Mouse (Mus musculus) layer of hippocampus, postnatal 25 days (tissue): ENCODE data around the gene Pttg1. TPM values are rescaled to one million over a fixed set of nuclear protein-coding genes. Genes with fewer than 3 reads are reported as not detected.
A peak's percentile ranks its signal among the peaks of the same experiment; 100 is the strongest.

ENCODE experiments used
- DNase-seq, 2 experiments: peaks; one replicate each; pipeline ENCODE4 v3.0.0; 2022; ENCODE audit warnings: mixed read lengths in 2 of 2, low spot score in 1 of 2; ENCODE audit errors: extremely low spot score in 1 of 2
- total RNA-seq, 2 experiments: library from RNA; stranded (reverse); gene quantifications; 2 replicates each; pipeline ENCODE4 v1.2.3; 2021

Pttg1 gene
- total RNA-seq, 2 experiments from 2014 or later: 26.6 to 28.0 TPM

DNA sequence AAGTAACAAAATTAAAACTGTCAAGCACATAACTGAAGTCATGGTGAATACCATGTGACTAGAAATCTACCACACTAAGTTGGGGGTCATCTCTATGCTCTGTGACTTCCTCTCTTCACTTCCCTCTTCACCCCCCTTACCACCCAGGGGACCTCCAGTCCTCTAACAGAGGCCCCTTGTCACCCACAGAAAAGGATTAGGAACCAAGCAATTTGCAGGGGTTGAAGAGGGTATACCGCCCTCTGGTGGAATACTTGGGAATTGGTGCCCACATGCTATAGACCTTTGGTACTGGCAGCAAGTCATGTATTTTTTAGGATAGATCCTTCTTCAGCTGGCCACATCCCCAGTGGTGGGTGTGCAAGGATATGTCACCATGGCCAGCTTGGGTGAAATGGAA is 14.6 kb downstream of the Pttg1 start:
- peak; percentile 56 to 70 for DNase-seq

DNA sequence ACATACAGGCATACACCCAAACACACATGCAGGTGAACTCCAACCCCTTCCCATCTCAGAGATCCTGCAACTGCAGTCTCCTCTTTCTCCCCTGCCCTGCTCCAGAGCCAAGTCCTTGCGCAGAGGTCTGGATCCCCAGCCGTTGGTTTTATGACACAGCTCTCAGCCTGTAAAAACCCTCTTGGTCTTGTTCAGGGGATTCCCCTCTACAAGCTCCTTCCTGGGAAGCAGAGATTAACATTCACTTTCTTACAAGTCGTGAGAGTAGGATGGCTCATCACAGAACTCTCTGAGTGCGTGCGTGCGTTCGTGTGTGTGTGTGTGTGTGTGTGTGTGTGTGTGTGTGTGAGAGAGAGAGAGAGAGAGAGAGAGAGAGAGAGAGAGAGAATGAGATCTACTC is 15.8 kb downstream of the Pttg1 start:
- DNase-seq: no peak

DNA sequence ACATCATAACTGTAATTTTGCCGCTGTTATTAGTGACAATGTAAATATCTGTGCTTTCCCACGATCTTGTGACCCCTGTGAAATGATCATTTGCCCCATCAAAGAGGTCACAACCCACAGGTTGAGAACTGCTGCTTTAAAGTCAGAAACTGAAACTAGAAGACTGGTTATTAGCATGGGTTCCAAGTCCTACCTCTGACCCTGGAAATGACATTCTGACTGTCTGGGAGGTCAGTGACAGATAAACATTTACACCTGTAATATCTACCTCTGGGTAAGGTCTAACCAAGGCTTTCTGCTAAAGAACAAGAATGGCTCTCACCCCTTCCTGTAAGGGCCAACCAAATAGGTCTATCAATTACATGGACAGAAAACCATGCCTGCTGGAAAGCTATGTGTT is 17.2 kb downstream of the Pttg1 start:
- no peak for DNase-seq

DNA sequence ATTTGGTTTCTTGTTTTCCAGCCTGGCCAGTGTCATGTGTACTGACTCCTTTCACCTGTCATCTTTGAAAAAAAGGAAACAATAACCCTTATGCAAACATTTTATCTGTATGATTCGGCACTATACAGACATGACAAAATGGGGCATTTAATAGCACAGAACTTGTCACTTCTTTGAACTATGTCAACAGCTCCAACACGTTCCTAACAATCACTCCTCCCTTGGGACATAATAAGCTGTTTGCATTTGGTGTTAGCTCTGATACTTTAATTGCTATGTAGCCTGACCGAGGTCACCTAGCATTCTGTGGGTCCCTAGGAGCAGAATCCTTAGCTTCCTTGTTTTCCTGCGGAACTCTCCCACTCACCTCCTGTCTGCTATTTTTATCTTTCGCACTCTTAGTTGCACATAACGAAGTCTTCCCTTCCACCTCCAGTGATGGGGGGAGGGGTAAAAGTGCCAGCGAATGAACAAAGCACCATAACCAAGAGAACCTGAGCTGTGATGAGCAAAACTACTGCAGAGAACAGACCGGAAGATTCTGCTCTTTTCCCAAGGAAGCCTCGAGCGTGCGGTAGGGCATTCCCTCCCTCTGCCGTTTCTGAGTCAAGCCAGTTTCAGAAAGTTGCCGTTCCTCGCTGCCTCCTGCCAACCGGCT is 21.8 kb downstream of the Pttg1 start:
- DNase-seq: no peak

DNA sequence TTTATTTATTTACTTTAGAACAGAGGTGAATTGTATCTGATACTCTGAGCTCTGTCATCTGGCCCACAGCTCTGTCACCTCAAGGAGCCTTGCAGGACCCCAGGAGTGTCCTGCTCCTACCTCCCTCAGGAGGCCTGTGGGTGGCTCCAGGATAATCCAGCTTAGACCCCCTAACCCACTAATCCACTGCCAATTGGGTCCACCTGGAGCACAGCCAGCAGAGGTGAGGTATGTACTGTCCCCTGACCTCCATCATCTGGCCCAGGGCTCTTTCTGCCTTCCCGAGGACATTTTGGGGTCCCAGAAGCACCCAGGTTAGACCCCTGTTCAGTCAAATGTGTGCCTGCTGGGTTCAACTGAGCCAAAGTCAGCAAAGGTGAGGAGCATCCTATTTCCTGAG is 25.9 kb downstream of the Pttg1 start:
- DNase-seq: no peak

DNA sequence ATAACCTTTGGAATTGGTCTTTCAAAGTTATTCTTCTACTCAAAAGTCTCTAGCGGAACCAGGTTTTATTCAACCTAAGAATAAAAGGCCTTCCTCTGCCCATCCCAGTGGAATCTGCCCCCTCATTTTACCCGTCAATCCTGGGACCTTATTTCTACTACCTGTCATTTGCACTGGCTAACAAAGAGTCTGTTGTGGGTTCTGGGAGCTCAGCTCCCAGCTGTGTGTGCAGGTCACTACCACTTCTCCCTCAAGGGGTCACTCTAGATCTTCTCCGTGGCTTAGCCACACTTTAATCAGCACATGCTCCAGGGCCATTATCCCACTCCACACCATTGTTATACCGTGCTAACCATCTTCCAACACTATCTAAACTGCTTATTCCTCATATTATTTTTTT is 26.8 kb downstream of the Pttg1 start:
- no peak for DNase-seq

DNA sequence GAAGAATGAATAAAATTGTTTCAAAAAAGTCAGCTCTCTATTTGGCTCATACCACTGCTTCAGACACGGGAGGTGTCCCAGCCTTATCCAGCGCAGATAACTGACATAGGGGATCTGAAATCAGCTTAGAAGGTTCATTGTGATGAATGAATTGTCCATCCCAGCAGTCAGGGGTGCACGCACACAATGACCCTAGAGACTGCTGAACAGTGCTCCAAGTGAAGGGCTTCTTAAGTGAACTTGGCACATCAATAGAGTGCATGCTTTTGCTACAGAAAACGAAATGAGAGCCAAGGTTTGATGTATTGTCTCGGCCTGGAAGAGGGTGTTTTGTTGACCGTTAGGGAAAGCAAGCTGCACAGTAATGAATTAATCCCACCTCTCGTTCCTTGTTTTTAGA is 29.4 kb downstream of the Pttg1 start:
- DNase-seq: no peak

DNA sequence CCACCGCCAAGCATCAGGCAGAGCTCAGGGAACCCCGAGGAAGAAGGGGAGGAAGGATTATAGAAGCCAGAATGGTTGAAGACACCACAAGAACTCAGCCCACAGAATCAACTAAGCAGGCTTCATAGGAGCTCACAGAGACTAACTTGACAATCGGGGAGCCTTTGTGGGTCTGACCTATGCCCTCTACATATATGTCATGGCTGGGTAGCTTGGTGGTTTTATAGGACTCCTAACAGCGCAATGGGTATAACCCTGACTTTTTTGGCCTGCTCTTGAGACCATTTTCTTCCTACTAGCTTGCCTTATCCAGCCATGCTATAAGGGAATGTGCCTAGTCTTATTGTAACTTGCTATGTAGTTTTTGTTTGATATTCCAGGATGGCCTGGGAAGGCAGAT is 29.8 kb downstream of the Pttg1 start:
- no peak for DNase-seq

DNA sequence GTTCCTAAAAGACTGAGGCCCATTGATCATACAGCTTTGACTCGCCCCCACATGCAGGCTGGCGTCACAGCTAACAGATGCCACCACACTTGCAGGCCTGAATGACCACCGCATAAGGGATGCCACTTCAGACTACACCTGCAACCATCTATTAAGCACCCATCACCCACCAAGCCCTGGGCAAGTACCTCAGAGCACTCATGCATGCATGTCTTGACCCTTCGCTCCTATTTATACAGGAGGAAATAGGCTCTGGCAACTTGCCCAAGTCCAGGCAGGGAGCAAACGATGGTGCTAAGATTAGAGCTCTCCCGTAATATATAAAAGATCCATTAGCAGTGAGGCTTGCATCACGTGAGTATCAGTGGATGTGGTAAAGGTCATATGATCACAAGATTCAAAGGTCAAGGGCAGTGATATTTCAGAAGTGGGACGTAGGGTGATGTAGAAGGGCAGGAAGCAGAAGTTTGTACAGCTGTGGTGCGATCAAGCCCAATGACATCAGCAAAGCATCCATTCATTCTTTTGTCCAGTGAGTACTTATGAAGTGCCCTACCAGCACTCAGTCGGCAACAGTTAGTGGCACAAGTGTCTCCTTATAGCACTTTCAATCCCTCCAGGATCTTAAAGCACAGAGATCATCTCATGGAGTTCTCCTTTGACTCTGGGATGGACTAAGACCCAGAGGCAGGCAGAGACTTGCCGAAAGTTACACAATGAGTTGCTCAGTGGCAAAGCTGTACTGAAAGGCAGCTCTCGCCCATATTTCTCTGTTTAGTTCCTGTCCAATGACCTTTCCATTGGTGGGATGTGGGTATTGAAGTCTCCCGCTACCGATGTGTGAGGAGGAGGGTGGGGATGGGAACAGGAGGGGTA is 30.7 kb downstream of the Pttg1 start:
- no peak for DNase-seq

DNA sequence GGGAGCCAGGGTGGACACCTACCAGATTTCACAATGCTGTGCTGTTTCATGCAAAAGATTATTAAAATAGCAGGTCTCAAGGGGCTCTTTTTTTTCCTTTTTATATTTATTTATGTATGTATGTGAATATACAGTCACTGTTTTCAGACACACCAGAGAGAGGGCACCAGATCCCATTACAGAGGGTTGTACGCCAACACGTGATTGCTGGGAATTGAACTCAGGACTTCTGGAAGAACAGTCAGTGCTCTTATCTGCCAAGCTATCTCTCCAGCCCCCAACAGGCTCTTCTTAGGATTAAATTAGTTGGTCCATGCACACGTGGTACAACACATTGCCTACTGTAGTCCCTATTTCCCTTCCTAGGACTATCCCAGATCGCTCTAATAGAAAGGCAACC is 32.7 kb downstream of the Pttg1 start:
- DNase-seq: no peak

DNA sequence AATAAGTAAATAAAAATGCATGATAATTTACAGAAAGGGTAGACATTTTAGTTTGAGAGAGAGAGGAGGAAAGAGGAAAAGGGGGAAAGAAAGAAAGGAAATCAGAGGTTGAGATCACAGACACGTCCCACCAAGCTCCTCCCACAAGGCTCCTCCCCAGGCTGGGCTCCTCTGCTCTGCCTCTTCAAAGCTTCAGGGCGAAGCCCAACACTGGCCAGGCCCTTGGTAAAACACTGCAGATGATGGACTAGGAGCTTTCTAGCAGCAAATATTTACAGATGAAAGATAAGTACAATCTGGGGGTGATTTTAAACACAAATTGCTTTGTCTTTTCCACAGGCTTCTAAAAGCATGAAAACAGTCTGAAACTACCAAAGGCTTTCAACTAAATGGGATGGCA is 33.3 kb downstream of the Pttg1 start:
- DNase-seq: no peak

DNA sequence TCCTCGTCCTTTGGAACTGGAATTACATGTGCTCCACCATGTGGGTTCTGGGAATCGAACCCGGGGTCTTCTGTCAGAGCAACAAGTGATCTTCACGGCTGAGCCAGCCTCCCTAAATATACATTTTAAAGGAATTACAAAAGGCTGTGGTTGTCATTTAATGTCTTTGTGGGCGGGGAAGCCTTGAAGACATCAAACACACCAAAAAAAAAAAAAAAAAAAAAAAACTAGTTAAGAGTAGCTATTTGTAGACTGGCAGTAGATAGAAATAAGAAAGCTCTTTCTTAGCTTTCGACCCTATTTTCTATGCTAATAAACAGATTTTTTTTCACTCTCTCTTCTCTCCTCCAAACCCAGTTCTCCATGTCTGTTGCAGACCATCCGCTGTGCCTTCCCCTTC is 36.9 kb downstream of the Pttg1 start:
- DNase-seq: no peak

DNA sequence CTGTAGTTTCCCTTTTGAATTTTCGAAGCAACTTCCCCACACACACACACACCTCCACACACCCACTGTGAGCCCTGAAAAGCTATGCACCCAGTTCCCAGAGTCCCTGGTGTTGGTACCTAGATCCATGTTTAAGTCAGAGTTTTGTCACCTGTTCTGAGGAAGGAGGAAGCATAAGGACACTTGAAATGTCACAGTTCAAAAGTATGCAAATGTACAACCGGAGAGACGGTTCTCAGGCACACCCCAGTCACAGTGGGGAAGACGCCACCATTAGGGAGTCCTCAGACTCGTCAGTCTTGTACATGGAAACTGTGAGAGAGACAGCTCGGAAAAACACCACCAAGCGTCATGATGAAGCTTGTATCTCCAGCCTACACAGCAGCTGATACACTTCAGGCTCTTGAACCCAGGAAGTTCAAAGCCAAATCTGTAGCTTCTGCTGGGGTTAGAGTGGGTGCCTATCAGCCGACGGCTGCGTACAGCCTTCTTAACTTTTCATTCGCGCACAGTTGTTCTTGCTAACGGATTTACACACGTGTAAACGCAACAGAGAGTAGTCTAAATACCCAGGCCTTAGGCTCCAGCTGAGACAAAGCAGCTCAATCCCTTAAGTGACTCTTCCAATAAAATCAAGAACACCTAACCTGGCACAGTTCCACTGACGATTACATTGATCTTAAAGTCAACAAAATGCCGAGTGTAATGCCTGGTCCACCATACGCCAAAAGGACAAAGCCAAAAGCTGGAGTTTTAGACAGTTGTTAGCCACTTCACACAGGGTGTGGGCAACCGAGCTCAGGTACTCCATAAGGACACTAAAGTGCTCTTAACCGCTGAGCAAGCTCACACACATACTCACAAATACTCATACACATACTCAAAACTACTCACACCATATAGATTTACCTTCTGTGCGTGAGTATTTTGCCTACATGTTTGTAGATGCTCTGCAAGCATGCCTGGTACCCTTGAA is 37.6 kb downstream of the Pttg1 start:
- DNase-seq: no peak

DNA sequence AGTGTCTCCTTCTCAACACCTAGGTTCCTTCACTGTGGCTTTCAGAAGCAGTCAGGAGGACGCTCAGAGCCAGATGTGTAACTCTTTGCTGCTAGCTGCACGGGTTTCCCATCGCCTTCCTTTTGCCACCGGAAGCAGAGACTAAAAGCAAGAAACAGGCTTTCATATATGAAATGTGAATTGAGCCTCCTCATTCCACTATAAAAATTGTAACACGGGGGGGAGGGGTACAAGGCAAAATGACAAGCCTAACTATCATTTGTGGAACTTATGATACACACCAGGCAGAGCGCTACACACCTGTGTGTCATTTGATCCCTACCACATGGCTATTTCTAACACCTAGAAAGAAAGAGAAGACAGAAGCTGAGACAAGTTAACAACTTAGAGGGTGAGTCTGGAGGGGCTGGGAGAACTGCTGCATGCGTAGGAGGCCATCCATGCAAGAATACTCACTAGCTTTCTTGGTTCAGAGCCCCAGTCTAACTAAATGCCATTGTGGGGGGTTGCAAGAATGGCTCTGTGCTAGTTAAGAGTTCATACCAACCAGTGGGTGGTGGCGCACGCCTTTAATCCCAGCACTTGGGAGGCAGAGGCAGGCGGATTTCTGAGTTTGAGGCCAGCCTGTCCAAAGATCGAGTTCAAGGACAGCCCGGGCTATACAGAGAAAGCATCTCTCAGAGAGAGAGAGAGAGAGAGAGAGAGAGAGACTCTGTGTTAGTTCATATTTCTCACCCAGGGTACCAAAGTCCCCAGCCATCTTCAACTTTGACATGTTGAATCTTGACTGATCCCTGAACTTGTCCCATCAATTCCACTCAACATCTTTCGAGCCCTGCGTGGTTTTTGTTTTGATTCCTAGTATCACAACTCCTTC is 38.8 kb downstream of the Pttg1 start:
- no peak for DNase-seq

DNA sequence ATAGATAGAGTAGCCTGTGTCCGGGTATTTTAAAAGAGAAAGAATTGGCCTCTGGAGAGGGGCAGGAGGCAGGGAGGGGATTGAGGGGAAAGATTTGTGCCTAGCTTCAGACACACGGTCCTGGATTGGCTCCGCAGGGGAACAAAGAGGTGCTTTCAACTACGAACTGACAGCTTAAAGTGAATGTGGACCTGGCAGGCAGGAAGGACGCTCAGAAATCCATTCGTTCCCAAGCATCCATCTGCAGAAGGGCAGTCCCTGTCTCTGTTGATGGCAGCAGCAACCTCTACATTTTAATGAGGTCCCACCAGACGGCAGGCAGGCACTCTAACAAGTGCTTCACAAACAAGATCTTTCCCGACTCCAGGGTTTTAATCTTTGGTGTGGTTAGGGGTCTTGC is 40.3 kb downstream of the Pttg1 start:
- peak in 1 of 2 experiments; percentile 8 for DNase-seq

DNA sequence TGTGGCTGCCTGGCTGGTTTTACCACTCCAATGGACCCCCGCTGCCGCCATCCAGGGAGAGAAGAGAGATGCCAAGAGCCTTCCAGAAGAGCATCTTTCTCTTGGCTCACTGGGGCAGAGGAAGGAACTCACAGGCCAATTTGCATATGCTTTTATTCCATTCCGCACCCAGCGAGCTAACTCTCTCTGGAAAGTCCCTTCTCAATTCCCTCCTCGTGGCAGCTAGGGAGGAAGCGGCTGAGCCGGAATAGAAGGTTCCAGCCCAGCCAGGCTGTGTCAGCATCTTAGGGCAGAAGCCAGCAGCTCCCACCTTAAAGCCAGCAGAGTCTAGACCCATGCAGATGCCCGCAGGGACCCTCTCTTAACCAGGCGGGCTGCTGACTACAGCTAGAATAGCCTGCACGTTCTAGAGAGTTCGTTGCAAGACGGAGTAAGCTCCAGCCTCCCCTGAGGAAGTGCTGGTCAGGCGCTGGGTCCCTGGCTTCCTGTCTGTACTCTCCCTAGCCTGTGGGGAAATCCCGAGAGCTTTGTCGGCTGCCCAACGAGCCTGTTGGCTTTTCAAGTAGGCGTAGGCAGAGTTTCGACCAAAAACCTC is 40.9 kb downstream of the Pttg1 start:
- peak; percentile 13 to 15 for DNase-seq

DNA sequence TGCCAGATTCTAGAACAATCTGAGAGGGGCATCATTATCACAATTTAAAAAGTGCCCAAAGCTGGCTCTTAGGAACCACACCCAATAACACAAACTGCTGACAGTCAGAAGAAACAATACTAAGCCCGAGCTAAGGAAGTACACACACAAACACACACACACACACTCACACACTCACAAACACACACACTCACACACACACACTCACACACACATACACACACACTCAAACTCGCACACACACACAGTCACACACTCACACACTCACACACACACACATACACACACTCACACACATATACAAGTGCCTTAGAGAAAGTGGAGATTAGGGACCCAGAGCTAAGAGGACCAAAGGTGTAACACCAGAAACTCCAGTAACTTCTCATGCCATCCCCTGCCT is 42.5 kb downstream of the Pttg1 start:
- DNase-seq: no peak

DNA sequence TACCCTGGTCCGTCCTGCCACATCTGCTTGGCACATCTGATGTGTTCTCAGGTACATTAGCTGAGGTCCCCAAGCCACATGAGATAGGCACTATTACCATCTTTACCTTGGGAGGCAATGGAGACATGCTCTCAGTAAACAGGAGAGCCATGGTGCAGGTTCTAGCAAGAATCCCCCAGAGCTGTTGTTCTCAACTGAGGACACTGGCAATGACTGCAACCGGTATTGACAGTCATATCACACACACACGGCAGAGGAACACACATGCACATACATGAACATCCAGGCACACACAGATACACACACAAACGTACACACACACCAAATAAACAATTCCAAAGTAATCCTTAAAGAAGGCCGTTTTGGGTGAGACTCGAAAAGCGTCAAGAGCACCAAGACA is 45.1 kb downstream of the Pttg1 start:
- no peak for DNase-seq

DNA sequence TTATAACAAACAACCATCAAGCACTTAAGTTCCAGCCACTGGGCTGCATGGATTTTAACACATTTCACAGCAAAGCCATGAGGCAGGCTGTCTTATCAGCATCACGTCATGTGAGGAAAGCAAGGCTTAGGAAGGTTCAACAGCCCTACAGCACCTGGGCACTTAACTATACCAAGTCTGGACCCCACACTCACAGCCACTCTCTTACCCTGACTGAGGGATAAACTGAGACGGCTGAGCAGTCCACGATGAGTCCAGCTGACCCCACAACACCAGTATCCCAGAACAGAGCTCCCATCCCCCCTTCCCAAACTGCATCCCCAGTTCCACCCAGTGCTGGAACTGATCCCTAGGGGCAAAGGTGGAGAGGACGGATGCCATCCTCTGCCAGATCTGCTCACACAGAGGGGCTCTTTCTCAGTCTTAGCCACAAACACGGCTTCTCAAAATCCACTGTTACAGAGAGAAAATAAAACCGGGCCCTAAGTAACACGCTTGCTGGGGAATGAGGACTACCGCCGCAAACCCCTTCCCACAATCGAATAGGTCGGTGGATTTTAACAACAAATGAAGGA is 46.1 kb downstream of the Pttg1 start:
- DNase-seq: no peak
